Mouse (Mus musculus): ENCODE data around the gene Sytl3.

DNA sequence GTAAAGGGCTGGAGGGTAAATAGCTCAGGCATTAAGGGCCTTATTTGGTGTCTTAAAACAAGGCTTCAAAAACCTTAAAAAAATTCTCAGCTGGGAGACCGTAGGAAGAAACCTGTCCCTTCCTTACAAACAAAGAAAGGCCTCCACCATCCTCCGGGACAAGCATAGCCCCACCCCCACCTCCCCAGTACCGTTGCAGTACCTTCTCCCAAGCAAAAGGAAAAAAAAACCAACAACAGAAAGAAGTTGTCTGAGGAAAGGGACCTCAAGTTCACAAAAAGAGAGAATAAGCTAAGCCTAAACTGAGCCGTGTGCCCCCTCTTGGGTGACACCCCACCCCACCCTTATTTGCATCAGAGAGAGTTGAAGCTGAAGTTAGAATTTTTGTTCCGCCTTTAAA, 117.7 kb downstream of the Sytl3 start:
- TF ChIP-seq CTCF (conservative IDR thresholded peaks at IDR 0.05 in 1 of 2, IDR thresholded peaks at IDR 0.05 in 1 of 2; ENCODE audit: low read depth in 2 of 2, low read length in 2 of 2) = no peak
- no peak for TF ChIP-seq MYC (IDR thresholded peaks at IDR 0.05; ENCODE audit: low read depth, low read length)
- no peak for TF ChIP-seq MAX (IDR thresholded peaks at IDR 0.05; ENCODE audit: low read length)
- no peak for TF ChIP-seq POLR2A (IDR thresholded peaks at IDR 0.05; ENCODE audit: low read depth, low read length)
- TF ChIP-seq MEF2A (IDR thresholded peaks at IDR 0.05; ENCODE audit: borderline replicate concordance, low read depth, low read length) = no peak
- TF ChIP-seq CHD2 (IDR thresholded peaks at IDR 0.05; ENCODE audit: low read length) = no peak
- no peak for TF ChIP-seq UBTF (IDR thresholded peaks at IDR 0.05; ENCODE audit: low read depth, low read length)

Measured in CH12.LX (cell line).